Mouse (Mus musculus): ENCODE measurements at regions not wholly inside any gene's neighbourhood (a gene's known extent, or its start where the extent isn't known, plus 50 kb on each side); places are given as distances from the start of the nearest gene placed in this dataset.

GRCm38 (mm10) chr16:84646172-84646684 is 89.3 kb downstream of the Mrpl39 start:
- no peak for TF ChIP-seq USF1 (IDR thresholded peaks at IDR 0.05; ENCODE audit: low read depth, low read length)
- no peak for TF ChIP-seq POLR2A (IDR thresholded peaks at IDR 0.05; ENCODE audit: control insufficient read depth in 1 of 2, insufficient read depth in 1 of 2, low read depth in 1 of 2, low read length in 2 of 2, poor library complexity in 1 of 2)
- TF ChIP-seq SMC3 (IDR thresholded peaks at IDR 0.05; ENCODE audit: low read depth, low read length): no peak
